Mouse (Mus musculus): ENCODE data around the gene Akt2. TPM values are rescaled to one million over a fixed set of nuclear protein-coding genes. Genes with fewer than 3 reads are reported as not detected.

Akt2 gene
- polyA plus RNA-seq, 1 experiment from 2014 or later = 106 TPM

DNA sequence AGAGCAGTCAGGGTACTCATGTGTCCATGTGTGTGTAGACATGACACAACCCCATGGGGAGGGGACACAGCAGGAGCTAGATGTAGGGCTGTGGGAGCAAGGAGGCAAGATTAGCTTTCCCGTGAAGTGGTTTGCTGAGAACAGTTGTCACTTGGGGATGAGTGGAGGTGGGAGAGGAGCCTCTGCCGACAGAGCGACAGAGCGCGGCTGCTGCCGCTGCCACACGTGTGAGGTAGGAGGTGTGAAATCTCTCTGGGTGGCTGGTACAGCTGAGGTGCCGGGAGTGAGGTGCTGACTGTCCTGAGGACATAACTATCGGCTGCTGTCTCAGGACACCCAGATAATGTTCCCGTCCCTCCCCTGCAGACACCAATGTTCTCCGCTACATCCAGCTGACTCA is 64.2 kb downstream of the Akt2 start:
- peaks cover 84% of the 10 kb centered on the region for H3K27me3 ChIP-seq

DNA sequence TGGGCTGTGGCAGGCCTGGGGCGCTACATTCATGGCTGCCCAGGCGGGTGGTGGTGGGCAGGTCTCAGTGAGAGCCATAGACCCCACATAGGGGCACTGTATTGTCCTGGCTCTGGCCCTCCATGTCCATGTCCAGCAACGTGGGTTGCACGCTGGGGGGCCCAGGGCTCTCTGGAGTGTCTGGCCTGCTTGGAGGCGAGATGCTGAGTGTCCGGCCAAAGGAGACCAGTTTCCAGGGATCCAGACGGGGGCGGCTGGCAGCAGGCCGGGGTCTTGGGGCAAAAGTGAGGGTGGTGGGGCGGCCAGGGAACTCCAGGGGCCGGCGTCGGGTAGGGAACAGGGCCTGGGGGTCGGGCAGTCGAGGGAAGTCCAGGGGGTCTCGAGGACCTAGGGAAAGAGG is 65.2 kb downstream of the Akt2 start:
- Histone ChIP-seq H3K9me3 (replicated peaks) (no peaks in the 10 kb centered on the region), H3K4me2 (no peak overlapping the region), H3K9ac (no peak overlapping the region), H3K27ac (no peak overlapping the region), H3K4me1 (peaks cover 9% of the 10 kb centered on the region), H3K4me3 (replicated peaks) (no peak overlapping the region), H3K27me3 (peaks cover 81% of the 10 kb centered on the region), H3K36me3 (peaks cover 22% of the 10 kb centered on the region)
- ATAC-seq (replicated peaks; ENCODE audit: low FRiP score) = no peak
- 91% methylated on average over 16 of the region's 16 CpGs for WGBS

More for the DNA sequence above, 64.2 kb downstream of the Akt2 start:
- 28% methylated on average over 11 of the region's 11 CpGs for WGBS
- ATAC-seq (replicated peaks; ENCODE audit: low FRiP score) = no peak
- Histone ChIP-seq H3K9me3 (replicated peaks) (no peaks in the 10 kb centered on the region), H3K9ac (no peak overlapping the region), H3K4me2 (no peak overlapping the region), H3K36me3 (peaks cover 14% of the 10 kb centered on the region), H3K4me3 (replicated peaks) (no peak overlapping the region), H3K27ac (no peak overlapping the region), H3K4me1 (peaks cover 11% of the 10 kb centered on the region)

DNA sequence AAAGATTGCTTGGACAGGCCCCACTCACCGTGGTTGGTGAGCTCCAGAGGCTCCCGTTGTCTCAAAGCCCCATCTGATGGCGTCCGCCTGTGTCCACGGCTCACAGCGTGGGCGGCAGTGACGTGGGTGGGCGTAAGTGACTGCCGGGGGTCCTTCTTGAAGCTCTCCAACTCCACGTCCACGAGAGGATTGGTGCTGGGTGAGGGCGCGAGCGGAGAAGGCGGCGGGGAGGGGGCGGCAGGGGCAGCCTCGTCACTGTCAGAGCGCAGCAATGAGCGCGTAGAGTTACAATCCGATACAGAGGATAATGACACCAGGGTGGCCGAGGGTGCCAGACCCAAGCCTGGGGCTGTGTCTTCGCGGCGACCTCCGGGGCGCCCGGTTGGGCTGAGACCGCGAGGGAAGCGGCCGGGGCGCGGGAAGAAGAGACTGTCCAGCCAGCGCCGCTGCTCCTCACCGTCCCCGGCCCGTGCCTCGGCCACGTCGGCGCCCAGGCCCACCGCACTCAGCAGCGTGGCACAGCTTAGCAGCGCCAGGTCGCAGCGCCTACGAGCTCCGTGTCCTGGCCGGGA is 66.6 kb downstream of the Akt2 start:
- Histone ChIP-seq H3K4me3 (replicated peaks) (0 out of 2 replicates have a peak overlapping the region, but pooled peaks have one; percentile 3), H3K4me1 (peaks cover 9% of the 10 kb centered on the region), H3K9me3 (replicated peaks) (no peaks in the 10 kb centered on the region), H3K9ac (no peak overlapping the region), H3K27me3 (peaks cover 69% of the 10 kb centered on the region), H3K27ac (no peak overlapping the region), H3K4me2 (peak overlapping the region; percentile 33), H3K36me3 (peaks cover 24% of the 10 kb centered on the region)
- no peak for ATAC-seq (replicated peaks; ENCODE audit: low FRiP score)
- 25% methylated on average over 53 of the region's 53 CpGs for WGBS

DNA sequence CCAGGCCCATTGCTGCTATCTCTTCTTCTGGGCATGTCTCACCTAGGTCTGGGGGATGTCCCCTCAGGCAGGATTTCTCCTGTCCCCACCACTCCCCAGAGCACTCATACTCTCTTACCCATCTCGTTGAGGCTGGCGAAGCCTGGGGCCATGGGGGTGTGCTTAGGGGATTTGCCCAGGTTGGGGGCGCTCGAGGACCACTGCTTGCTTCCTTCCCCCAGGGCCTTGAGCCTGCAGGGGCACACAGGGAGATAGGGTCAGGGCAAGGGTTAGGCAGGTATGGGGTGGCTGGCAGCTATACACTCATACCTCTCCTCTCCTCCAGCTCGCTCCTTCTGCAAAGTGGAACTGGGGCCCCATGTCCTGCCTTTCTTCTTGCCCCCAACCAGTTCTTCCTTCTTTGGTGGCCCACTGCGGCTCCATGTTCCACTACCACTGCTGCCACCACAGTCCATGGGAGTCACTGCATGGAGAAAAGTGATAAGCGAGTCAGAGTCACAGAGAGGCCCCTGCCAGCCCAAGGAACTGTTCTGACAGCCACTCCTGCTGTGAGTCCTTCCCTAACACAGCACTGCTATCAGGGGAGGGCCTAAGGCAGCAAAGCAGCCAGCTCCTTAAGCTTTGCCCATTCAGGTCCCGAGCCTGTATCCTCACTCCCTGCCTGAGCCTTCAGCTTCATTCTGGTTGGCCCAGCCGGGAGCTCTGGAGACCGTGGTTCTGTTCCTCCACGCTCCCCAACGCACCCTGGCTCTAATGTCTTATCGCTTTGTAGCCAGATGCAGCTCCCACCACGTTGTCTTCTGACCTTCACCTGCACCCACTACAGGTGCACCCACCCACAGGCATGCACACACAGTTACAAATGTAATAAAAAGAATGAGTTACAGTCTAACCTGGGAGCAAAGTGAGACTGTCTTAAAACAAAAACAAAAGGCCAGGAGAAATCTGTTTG is 67.6 kb downstream of the Akt2 start:
- Histone ChIP-seq H3K36me3 (peaks cover 26% of the 10 kb centered on the region), H3K27me3 (peaks cover 58% of the 10 kb centered on the region), H3K4me3 (replicated peaks) (no peak overlapping the region), H3K9me3 (replicated peaks) (no peaks in the 10 kb centered on the region), H3K27ac (no peak overlapping the region), H3K9ac (no peak overlapping the region), H3K4me2 (no peak overlapping the region), H3K4me1 (peaks cover 3% of the 10 kb centered on the region)
- WGBS = 60% methylated on average over 14 of the region's 14 CpGs
- no peak for ATAC-seq (replicated peaks; ENCODE audit: low FRiP score)

GRCm38 (mm10) chr7:27662038-27662437 is 70.7 kb downstream of the Akt2 start:
- H3K27me3 ChIP-seq = peaks cover 28% of the 10 kb centered on the region
- H3K36me3 ChIP-seq = peaks cover 35% of the 10 kb centered on the region
- H3K4me2 ChIP-seq = no peak overlapping the region
- no peak overlapping the region for H3K9ac ChIP-seq
- no peaks in the 10 kb centered on the region for H3K9me3 ChIP-seq (replicated peaks)
- no peak overlapping the region for H3K27ac ChIP-seq
- WGBS = 89% methylated on average over 4 of the region's 4 CpGs
- no peak for ATAC-seq (replicated peaks; ENCODE audit: low FRiP score)
- H3K4me1 ChIP-seq = no peaks in the 10 kb centered on the region
- no peak overlapping the region for H3K4me3 ChIP-seq (replicated peaks)

DNA sequence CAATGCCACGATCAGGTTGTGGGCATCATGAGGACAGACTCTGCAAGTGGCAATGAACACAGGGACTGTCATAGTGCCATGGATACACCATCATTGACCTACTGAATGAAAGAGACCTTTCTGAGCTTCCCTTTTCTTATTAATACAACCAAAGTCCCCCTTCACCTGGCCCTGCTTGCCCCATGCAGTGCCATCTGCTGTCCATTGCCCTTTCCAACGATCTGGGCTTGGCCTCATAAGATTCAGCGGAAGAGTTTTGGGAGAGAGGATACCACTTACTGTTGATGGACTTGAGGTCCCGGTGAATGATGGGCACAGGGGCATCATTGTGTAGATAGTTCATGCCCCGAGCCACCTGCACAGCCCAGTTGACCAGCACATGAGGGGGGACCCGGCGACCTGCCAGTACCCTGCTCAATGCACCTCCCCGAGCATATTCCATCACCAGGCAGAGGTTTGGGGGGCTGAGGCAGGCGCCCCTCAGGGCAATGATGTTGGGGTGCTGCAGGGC is 81.8 kb downstream of the Akt2 start:
- H3K36me3 ChIP-seq = peaks cover 27% of the 10 kb centered on the region
- H3K27me3 ChIP-seq = no peaks in the 10 kb centered on the region
- peak; percentile 12; the same call in 1 of the 2 replicates for ATAC-seq (replicated peaks; ENCODE audit: low FRiP score)
- H3K4me1 ChIP-seq = peaks cover 31% of the 10 kb centered on the region
- peak overlapping the region; percentile 83 for H3K4me3 ChIP-seq (replicated peaks)
- H3K9ac ChIP-seq = peak overlapping the region; percentile 76
- 58% methylated on average over 9 of the region's 9 CpGs for WGBS
- no peaks in the 10 kb centered on the region for H3K9me3 ChIP-seq (replicated peaks)
- H3K4me2 ChIP-seq = peak overlapping the region; percentile 94
- H3K27ac ChIP-seq = no peak overlapping the region

DNA sequence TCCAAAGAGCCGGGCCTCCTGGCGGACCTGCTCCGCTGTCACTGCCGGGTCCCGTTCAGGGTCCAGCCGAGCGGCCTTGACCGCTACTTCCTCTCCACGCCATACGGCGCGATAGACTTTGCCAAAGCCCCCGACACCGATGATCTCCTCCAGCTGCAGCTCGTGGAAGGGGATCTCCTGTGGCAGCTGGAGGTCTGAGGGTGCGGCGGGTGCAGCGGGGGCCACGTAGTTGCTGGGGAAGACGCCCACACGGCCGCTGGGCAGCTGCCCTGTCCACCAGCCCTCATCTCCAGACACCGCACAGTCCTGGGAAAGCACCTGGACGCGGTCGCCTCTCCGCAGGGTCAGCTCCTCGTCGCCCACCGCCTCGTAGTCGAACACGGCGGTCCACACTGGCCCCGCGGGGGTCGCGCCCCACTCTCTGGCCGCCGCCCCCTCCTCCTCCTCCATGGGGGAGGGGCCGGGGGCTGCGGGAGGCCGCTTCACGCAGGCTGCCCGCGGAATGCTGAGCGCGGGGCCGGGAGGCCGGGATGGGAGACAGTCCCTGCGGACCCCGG is 82.3 kb downstream of the Akt2 start:
- H3K4me3 ChIP-seq (replicated peaks) = peak overlapping the region; percentile 83
- ATAC-seq (replicated peaks; ENCODE audit: low FRiP score) = peak; percentile 27
- 1% methylated on average over 51 of the region's 52 CpGs for WGBS

GRCm38 (mm10) chr7:27674195-27674521 is 82.8 kb downstream of the Akt2 start:
- no peak; the same call in 1 of the 2 replicates for ATAC-seq (replicated peaks; ENCODE audit: low FRiP score)
- Histone ChIP-seq H3K4me2 (peak overlapping the region; percentile 94), H3K27ac (peak overlapping the region; percentile 94), H3K4me3 (replicated peaks) (peak overlapping the region; percentile 83), H3K36me3 (peaks cover 21% of the 10 kb centered on the region), H3K27me3 (no peaks in the 10 kb centered on the region), H3K9ac (peak overlapping the region; percentile 76), H3K4me1 (peaks cover 31% of the 10 kb centered on the region), H3K9me3 (replicated peaks) (no peaks in the 10 kb centered on the region)
- 1% methylated on average over 38 of the region's 38 CpGs for WGBS

More for the DNA sequence above, 82.3 kb downstream of the Akt2 start:
- Histone ChIP-seq H3K27me3 (no peaks in the 10 kb centered on the region), H3K27ac (peak overlapping the region; percentile 94; the same call in 1 of the 2 replicates), H3K4me2 (peak overlapping the region; percentile 94), H3K9ac (peak overlapping the region; percentile 76), H3K36me3 (peaks cover 22% of the 10 kb centered on the region), H3K9me3 (replicated peaks) (no peaks in the 10 kb centered on the region), H3K4me1 (peaks cover 31% of the 10 kb centered on the region)

DNA sequence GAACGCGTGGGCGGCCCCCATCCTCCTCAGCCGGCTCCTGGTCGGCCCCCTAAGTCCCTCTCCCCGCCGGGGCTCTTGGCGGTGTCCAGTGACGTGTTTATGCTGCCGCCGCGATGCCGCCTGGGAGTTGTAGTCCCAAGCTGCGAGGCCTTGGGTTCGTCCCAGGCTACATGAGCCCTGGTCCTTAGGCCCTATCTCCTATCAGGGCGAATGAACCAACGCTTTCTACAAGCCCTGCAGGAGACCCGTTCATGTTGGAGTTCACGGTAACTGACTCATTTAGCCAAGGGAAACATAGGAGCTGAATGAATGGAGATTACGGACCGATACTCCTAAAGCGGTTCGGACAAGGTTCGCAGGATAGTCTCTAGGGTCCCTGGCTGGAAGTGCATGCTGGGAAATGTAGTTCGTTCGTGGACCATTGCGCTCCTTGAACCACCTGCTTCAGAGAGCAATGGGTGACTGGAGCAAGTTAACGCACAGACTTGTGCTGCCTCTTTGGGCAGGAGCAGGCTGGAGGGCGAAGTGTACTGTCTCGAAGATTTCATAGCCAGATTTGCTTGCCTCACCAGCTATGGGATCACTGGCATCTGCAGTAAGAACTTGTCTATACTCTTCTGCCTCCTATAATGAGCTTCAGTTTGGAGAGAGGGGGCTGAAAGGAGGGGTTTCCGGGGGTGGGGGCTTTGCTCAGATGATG is 83.3 kb downstream of the Akt2 start, which contains the start of gene Map3k10:
Gene Map3k10, minus strand, starts transcription at position 77 of the 700 bp plus-strand sequence.
- Histone ChIP-seq H3K4me1 (peaks cover 31% of the 10 kb centered on the region), H3K36me3 (peaks cover 21% of the 10 kb centered on the region; the same call in 1 of the 2 replicates), H3K9me3 (replicated peaks) (no peaks in the 10 kb centered on the region), H3K27ac (peak within 1 kb of the TSS; percentile 94), H3K4me2 (peak within 1 kb of the TSS; percentile 94), H3K27me3 (no peaks in the 10 kb centered on the region), H3K4me3 (replicated peaks) (peak within 1 kb of the TSS; percentile 83), H3K9ac (peak within 1 kb of the TSS; percentile 76)
- peak; percentile 98 for ATAC-seq (replicated peaks; ENCODE audit: low FRiP score)
- WGBS = under 1% methylated on average over 31 of the region's 31 CpGs

DNA sequence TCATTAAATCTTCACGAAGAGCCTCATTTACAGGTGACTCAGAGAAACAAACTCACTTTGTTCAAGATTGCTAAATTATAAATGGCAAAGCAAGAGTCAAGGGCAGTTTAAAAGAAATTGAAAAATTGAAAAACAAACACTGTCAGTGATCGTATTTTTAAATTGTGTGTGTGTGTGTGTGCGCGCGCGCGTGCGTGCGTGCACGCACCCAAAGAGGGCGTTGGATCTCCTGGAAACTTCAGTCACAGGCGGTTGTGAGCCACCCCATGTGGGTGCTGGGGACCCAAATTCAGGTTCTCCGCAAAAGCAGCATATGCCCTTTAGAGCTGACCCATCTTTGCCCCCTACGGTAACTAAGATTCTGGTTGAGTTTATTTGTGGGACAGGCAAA is 83.9 kb downstream of the Akt2 start:
- H3K9ac ChIP-seq = no peak overlapping the region
- peaks cover 31% of the 10 kb centered on the region for H3K4me1 ChIP-seq
- no peak for ATAC-seq (replicated peaks; ENCODE audit: low FRiP score)
- H3K9me3 ChIP-seq (replicated peaks) = no peaks in the 10 kb centered on the region
- no peak overlapping the region for H3K27ac ChIP-seq
- H3K36me3 ChIP-seq = peaks cover 16% of the 10 kb centered on the region; the same call in 1 of the 2 replicates
- WGBS = 34% methylated on average over 14 of the region's 14 CpGs
- peak overlapping the region; percentile 94 for H3K4me2 ChIP-seq
- H3K27me3 ChIP-seq = no peaks in the 10 kb centered on the region
- peak overlapping the region; percentile 83 for H3K4me3 ChIP-seq (replicated peaks)

DNA sequence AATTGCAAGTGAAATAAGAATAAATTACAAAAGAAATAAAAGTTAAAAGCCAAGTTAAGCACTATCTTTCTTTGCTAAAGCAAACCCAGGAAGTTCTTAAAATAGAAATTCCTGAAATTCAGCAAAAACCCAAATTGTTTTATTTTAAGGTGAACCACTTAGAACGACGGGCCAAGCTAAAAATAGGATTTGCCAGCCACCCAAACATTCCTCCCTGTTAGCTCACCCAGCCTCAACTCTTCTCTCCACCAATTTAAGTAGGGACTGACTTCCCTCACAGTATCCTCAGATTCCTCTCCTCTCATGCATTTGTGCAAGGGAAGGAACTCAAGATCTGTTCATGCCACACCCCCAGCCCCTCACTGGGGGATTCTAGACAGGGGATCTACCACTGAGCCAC is 91.9 kb downstream of the Akt2 start:
- Histone ChIP-seq H3K9ac (no peak overlapping the region), H3K4me2 (no peak overlapping the region), H3K4me3 (replicated peaks) (no peak overlapping the region), H3K9me3 (replicated peaks) (no peaks in the 10 kb centered on the region), H3K27ac (no peak overlapping the region), H3K36me3 (no peaks in the 10 kb centered on the region), H3K4me1 (peaks cover 8% of the 10 kb centered on the region), H3K27me3 (no peaks in the 10 kb centered on the region)
- 64% methylated on average over 2 of the region's 2 CpGs for WGBS
- no peak for ATAC-seq (replicated peaks; ENCODE audit: low FRiP score)

Data from kidney, embryonic 15.5 days (tissue).